Mouse (Mus musculus) large intestine, adult 2 months (tissue): ENCODE measurements around the gene Trim65. TPM values are rescaled to one million over a fixed set of nuclear protein-coding genes. Genes with fewer than 3 reads are reported as not detected.
"Not testable (repeated sequence)": the region's sequence is repeated elsewhere in the genome, so short reads cannot be mapped to it uniquely, and the experiment has no call there.

Experiments
- DNase-seq: peaks from one replicate; pipeline ENCODE4 v3.0.0-alpha.2; 2012; ENCODE audit warnings: low read depth, low spot score
- WGBS: fragments of 180-500 bp; shearing (Covaris S2); methylation state at CpG from one replicate; pipeline ENCODE4 v1.1.7; 2018; 5-methylcytosine and 5-hydroxymethylcytosine counted together
- polyA plus RNA-seq: library from polyadenylated mRNA; depleted of rRNA; stranded (reverse); fragments of >200 nt; gene quantifications from 2 replicates; pipeline ENCODE4 v1.2.3, GENCODE M21; 2012

Trim65 gene
- polyA plus RNA-seq, 1 experiment = 11.1 TPM

- WGBS = 33% methylated on average over 3 of the region's 3 CpGs
- no peak for DNase-seq
Observed at GRCm38 (mm10) chr11:116095573-116095972, 35.4 kb downstream of the Trim65 start.

GRCm38 (mm10) chr11:116093771-116094565 lies 37.0 kb downstream of the Trim65 start:
- 56% methylated on average over 16 of the region's 16 CpGs for WGBS
- DNase-seq = no peak

- DNase-seq = not testable (repeated sequence)
- WGBS = 88% methylated on average over 6 of the region's 6 CpGs
Observed at GRCm38 (mm10) chr11:116092959-116093358, 38.0 kb downstream of the Trim65 start.

GRCm38 (mm10) chr11:116091591-116091990 lies 39.3 kb downstream of the Trim65 start:
- WGBS = 84% methylated on average over 6 of the region's 6 CpGs
- DNase-seq = no peak

- 89% methylated on average over 6 of the region's 6 CpGs for WGBS
- no peak for DNase-seq
Observed at GRCm38 (mm10) chr11:116089545-116089944, 41.4 kb downstream of the Trim65 start.

GRCm38 (mm10) chr11:116088741-116089394 lies 42.1 kb downstream of the Trim65 start:
- WGBS = 50% methylated on average over 11 of the region's 11 CpGs
- no peak for DNase-seq

GRCm38 (mm10) chr11:116088188-116088587 lies 42.7 kb downstream of the Trim65 start:
- WGBS = 50% methylated on average over 8 of the region's 8 CpGs
- DNase-seq = no peak

GRCm38 (mm10) chr11:116087194-116088130 lies 43.5 kb downstream of the Trim65 start:
- WGBS = under 1% methylated on average over 31 of the region's 31 CpGs
- no peak for DNase-seq

- DNase-seq = peak; percentile 98
- WGBS = 2% methylated on average over 39 of the region's 43 CpGs
Observed at GRCm38 (mm10) chr11:116086258-116087193, 44.4 kb downstream of the Trim65 start, which contains the start of gene Wbp2. TSS of gene Wbp2 (minus strand) at chr11:116086995.

- DNase-seq = no peak
- WGBS = 53% methylated on average over 6 of the region's 6 CpGs
Observed at GRCm38 (mm10) chr11:116084166-116084565, 46.8 kb downstream of the Trim65 start.

- no peak for DNase-seq
- 87% methylated on average over 14 of the region's 14 CpGs for WGBS
Observed at GRCm38 (mm10) chr11:116083096-116083672, 47.7 kb downstream of the Trim65 start.

- no peak for DNase-seq
Observed at GRCm38 (mm10) chr11:116081081-116081480, 49.8 kb downstream of the Trim65 start.

GRCm38 (mm10) chr11:116079511-116079910 lies 51.4 kb downstream of the Trim65 start:
- no peak for DNase-seq
- 79% methylated on average over 10 of the region's 10 CpGs for WGBS

More at GRCm38 (mm10) chr11:116081081-116081480, 49.8 kb downstream of the Trim65 start:
- WGBS = 57% methylated on average over 6 of the region's 6 CpGs

GRCm38 (mm10) chr11:116078676-116079320 lies 52.1 kb downstream of the Trim65 start:
- WGBS = 76% methylated on average over 10 of the region's 10 CpGs
- DNase-seq = no peak

GRCm38 (mm10) chr11:116078221-116078620 lies 52.7 kb downstream of the Trim65 start:
- no peak for DNase-seq
- WGBS = 6% methylated on average over 16 of the region's 16 CpGs

GRCm38 (mm10) chr11:116077446-116078204 lies 53.3 kb downstream of the Trim65 start, which contains the start of gene Unc13d:
TSS of gene Unc13d (minus strand) at chr11:116077961.
- 23% methylated on average over 22 of the region's 22 CpGs for WGBS
- DNase-seq = no peak

GRCm38 (mm10) chr11:116076836-116077235 lies 54.1 kb downstream of the Trim65 start:
- 89% methylated on average over 7 of the region's 7 CpGs for WGBS
- no peak for DNase-seq
